In the genomic region with DNA sequence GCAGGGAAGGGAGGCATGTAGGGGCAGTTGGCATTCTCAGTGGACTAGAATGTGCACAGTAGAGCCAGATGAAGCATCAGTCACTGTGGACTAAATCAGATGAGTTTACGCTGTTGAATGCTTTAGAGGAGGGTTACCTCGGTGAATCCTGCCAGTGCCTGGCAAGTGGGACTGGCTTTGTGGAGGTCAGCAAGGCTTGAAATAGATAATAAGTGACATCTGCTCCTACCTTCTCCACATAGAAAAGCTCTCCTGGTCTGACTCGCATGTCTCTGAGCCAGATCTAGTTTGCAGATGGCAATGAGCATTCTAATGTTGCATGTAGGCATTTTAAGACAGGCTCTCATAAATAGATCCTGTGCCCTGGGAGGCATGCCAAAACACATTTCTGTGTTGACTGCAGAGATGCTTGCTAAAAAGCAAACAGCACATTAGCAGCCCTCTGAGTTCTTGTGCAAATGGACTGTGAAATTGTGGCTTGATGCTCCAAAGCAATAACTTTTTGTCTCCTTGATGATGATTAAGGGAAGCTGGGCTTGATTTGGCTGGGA, we compare ENCODE assay signal across 13 mouse cellular contexts.
DNase-seq lines count a peak whose midpoint lies in the region; ATAC-seq and TF ChIP-seq lines count a peak whose summit lies in the region.
"Had no signal": no experiment of that assay in that cellular context is flagged by ENCODE, and none has a peak within 500 bp of the region (broad histone marks: within the 10 kb centered on the region; RNA-seq: fewer than 3 reads in every experiment).

No protein-coding gene starts in this region.

- no peak for TF ChIP-seq EP300 in liver, postnatal 0 days (IDR thresholded peaks at IDR 0.05; ENCODE audit: low read depth)

- H3K4me2 ChIP-seq in forebrain, embryonic 16.5 days (ENCODE audit: low read length) = no peak overlapping the region
- H3K4me2 ChIP-seq in liver, postnatal 0 days (ENCODE audit: low read depth, low read length) = no peak overlapping the region
- H3K4me2 ChIP-seq: heart, embryonic 15.5 days had no signal

- H3K4me3 ChIP-seq in forebrain, embryonic 16.5 days (replicated peaks; ENCODE audit: low read length) = no peak overlapping the region
- H3K4me3 ChIP-seq in forebrain, embryonic 10.5 days = no peak overlapping the region
- H3K4me3 ChIP-seq in liver, postnatal 0 days (ENCODE audit: low read depth, low read length) = no peak overlapping the region
- H3K4me3 ChIP-seq: heart, embryonic 15.5 days had no signal

- no peak for TF ChIP-seq CTCF in liver, postnatal 0 days (IDR thresholded peaks at IDR 0.05; ENCODE audit: low read depth)

- no peak overlapping the region for H3K9ac ChIP-seq in forebrain, embryonic 16.5 days (replicated peaks; ENCODE audit: low read depth, low read length)
- H3K9ac ChIP-seq in liver, postnatal 0 days (replicated peaks) = no peak overlapping the region
- H3K9ac ChIP-seq: heart, embryonic 15.5 days had no signal

- H3K36me3 ChIP-seq in forebrain, embryonic 16.5 days (ENCODE audit: control insufficient read depth, insufficient read depth) = no peaks in the 10 kb centered on the region
- no peaks in the 10 kb centered on the region for H3K36me3 ChIP-seq in forebrain, embryonic 10.5 days (replicated peaks)
- H3K36me3 ChIP-seq in liver, postnatal 0 days (replicated peaks; ENCODE audit: insufficient read depth, low read length) = no peaks in the 10 kb centered on the region
- H3K36me3 ChIP-seq: heart, embryonic 15.5 days had no signal

- no peaks in the 10 kb centered on the region for H3K27me3 ChIP-seq in forebrain, embryonic 16.5 days (replicated peaks; ENCODE audit: control insufficient read depth, insufficient read depth, low read length)
- no peaks in the 10 kb centered on the region for H3K27me3 ChIP-seq in forebrain, embryonic 10.5 days (ENCODE audit: poor library complexity, severe bottlenecking)
- H3K27me3 ChIP-seq in liver, postnatal 0 days (ENCODE audit: insufficient read depth, low read length) = no peaks in the 10 kb centered on the region
- H3K27me3 ChIP-seq: heart, embryonic 15.5 days had no signal

- ATAC-seq in forebrain, embryonic 16.5 days = peak; percentile 23; the same call in 1 of the 2 replicates
- ATAC-seq in liver, postnatal 0 days = no peak
- ATAC-seq: intestine, embryonic 16.5 days had no signal

- H3K27ac ChIP-seq in forebrain, embryonic 16.5 days (ENCODE audit: low read length) = no peak overlapping the region
- no peak overlapping the region for H3K27ac ChIP-seq in forebrain, embryonic 10.5 days
- no peak overlapping the region for H3K27ac ChIP-seq in liver, postnatal 0 days (ENCODE audit: low read depth)
- H3K27ac ChIP-seq: heart, embryonic 15.5 days had no signal

- no peaks in the 10 kb centered on the region for H3K9me3 ChIP-seq in forebrain, embryonic 16.5 days (ENCODE audit: control insufficient read depth, low read length)
- H3K9me3 ChIP-seq in forebrain, embryonic 10.5 days = no peaks in the 10 kb centered on the region
- H3K9me3 ChIP-seq in liver, postnatal 0 days (ENCODE audit: low read length) = no peaks in the 10 kb centered on the region
- H3K9me3 ChIP-seq: heart, embryonic 15.5 days had no signal

- no peak for DNase-seq in forebrain, embryonic 10.5 days (ENCODE audit: extremely low spot score, low spot score)
- peak; percentile 77 to 83 for DNase-seq in cerebellum, postnatal 10 days
- peak; percentile 60 for DNase-seq in layer of hippocampus, adult 9-11 months
- peak; percentile 49 to 73 for DNase-seq in right cerebral cortex, postnatal 10 days (ENCODE audit: low spot score in 2 of 2)
- no peak for DNase-seq in liver, postnatal 0 days
- DNase-seq in kidney, adult 11 months = no peak
- DNase-seq in heart, adult 8-10 months (ENCODE audit: low spot score) = no peak
- DNase-seq: adrenal gland, adult 2 months; embryo, embryonic 11 days; midbrain, embryonic 14.5 days had no signal

- 65% methylated on average over 3 of the region's 3 CpGs for WGBS in forebrain, embryonic 16.5 days
- WGBS in forebrain, embryonic 10.5 days = 90% methylated on average over 3 of the region's 3 CpGs
- 83% methylated on average over 3 of the region's 3 CpGs for WGBS in liver, postnatal 0 days (ENCODE audit: insufficient replicate concordance)

- no peaks in the 10 kb centered on the region; the same call in 1 of the 2 replicates for H3K4me1 ChIP-seq in forebrain, embryonic 16.5 days (replicated peaks; ENCODE audit: control insufficient read depth, insufficient read depth, low read length)
- H3K4me1 ChIP-seq in forebrain, embryonic 10.5 days = no peaks in the 10 kb centered on the region
- no peaks in the 10 kb centered on the region for H3K4me1 ChIP-seq in liver, postnatal 0 days (ENCODE audit: insufficient read depth)
- H3K4me1 ChIP-seq: heart, embryonic 15.5 days had no signal

Comparison
In these comparisons a context has a peak if more than half of its experiments do, and no peak if none do; other contexts are left out.
1. DNase-seq: peak in cerebellum, postnatal 10 days (2 of 2), layer of hippocampus, adult 9-11 months (single experiment) and right cerebral cortex, postnatal 10 days (2 of 2); none in forebrain, embryonic 10.5 days (single experiment), liver, postnatal 0 days (single experiment), kidney, adult 11 months (single experiment) and heart, adult 8-10 months (single experiment).